Mouse (Mus musculus): ENCODE results near the gene Snrnp48. TPM values are rescaled to one million over a fixed set of nuclear protein-coding genes. Genes with fewer than 3 reads are reported as not detected.

Snrnp48 gene
- polyA plus RNA-seq, 1 experiment: 31.7 TPM

GRCm38 (mm10) chr13:38204171-38204570, 567 bp upstream of the Snrnp48 start:
- H3K4me1 ChIP-seq (ENCODE audit: control insufficient read depth, insufficient read depth, low read length): no peaks in the 10 kb centered on the region; the same call in none of the 2 replicates
- 58% methylated on average over 4 of the region's 4 CpGs for WGBS
- TF ChIP-seq CTCF (IDR thresholded peaks at IDR 0.05; ENCODE audit: insufficient read depth, low read length) (no peak), POLR2A (IDR thresholded peaks at IDR 0.05; ENCODE audit: borderline replicate concordance, extremely low read depth, low read depth, low read length) (no peak)
- no peak for DNase-seq
- H3K4me3 ChIP-seq (replicated peaks; ENCODE audit: extremely low read depth, low read depth, low read length): no peak overlapping the region

- Histone ChIP-seq H3K4me1 (ENCODE audit: control insufficient read depth, insufficient read depth, low read length) (no peaks in the 10 kb centered on the region; the same call in 1 of the 2 replicates), H3K4me3 (replicated peaks; ENCODE audit: extremely low read depth, low read depth, low read length) (no peak overlapping the region)
- WGBS: 71% methylated on average over 5 of the region's 5 CpGs
- TF ChIP-seq POLR2A (IDR thresholded peaks at IDR 0.05; ENCODE audit: borderline replicate concordance, extremely low read depth, low read depth, low read length) (no peak), CTCF (IDR thresholded peaks at IDR 0.05; ENCODE audit: insufficient read depth, low read length) (no peak)
- DNase-seq: no peak
Measured at GRCm38 (mm10) chr13:38211122-38211521, 6.4 kb downstream of the Snrnp48 start.

GRCm38 (mm10) chr13:38218686-38219085, 13.9 kb downstream of the Snrnp48 start:
- WGBS: 92% methylated on average over 3 of the region's 3 CpGs
- H3K4me3 ChIP-seq (replicated peaks; ENCODE audit: extremely low read depth, low read depth, low read length): no peak overlapping the region
- no peak for DNase-seq

GRCm38 (mm10) chr13:38220331-38220730, 15.6 kb downstream of the Snrnp48 start:
- TF ChIP-seq POLR2A (IDR thresholded peaks at IDR 0.05; ENCODE audit: borderline replicate concordance, extremely low read depth, low read depth, low read length): no peak
- TF ChIP-seq CTCF (IDR thresholded peaks at IDR 0.05; ENCODE audit: insufficient read depth, low read length): no peak
- H3K4me1 ChIP-seq (ENCODE audit: control insufficient read depth, insufficient read depth, low read length): no peaks in the 10 kb centered on the region
- no peak for DNase-seq
- 95% methylated on average over 6 of the region's 6 CpGs for WGBS
- no peak overlapping the region for H3K4me3 ChIP-seq (replicated peaks; ENCODE audit: extremely low read depth, low read depth, low read length)

More at GRCm38 (mm10) chr13:38218686-38219085, 13.9 kb downstream of the Snrnp48 start:
- no peaks in the 10 kb centered on the region for H3K4me1 ChIP-seq (ENCODE audit: control insufficient read depth, insufficient read depth, low read length)
- no peak for TF ChIP-seq CTCF (IDR thresholded peaks at IDR 0.05; ENCODE audit: insufficient read depth, low read length)
- TF ChIP-seq POLR2A (IDR thresholded peaks at IDR 0.05; ENCODE audit: borderline replicate concordance, extremely low read depth, low read depth, low read length): no peak

GRCm38 (mm10) chr13:38230177-38230821, 25.6 kb downstream of the Snrnp48 start:
- WGBS: 72% methylated on average over 9 of the region's 9 CpGs
- no peak for DNase-seq
- Histone ChIP-seq H3K4me1 (ENCODE audit: control insufficient read depth, insufficient read depth, low read length) (no peaks in the 10 kb centered on the region), H3K4me3 (replicated peaks; ENCODE audit: extremely low read depth, low read depth, low read length) (no peak overlapping the region)
- no peak for TF ChIP-seq CTCF (IDR thresholded peaks at IDR 0.05; ENCODE audit: insufficient read depth, low read length)
- no peak for TF ChIP-seq POLR2A (IDR thresholded peaks at IDR 0.05; ENCODE audit: borderline replicate concordance, extremely low read depth, low read depth, low read length)

- no peak for DNase-seq
- TF ChIP-seq CTCF (IDR thresholded peaks at IDR 0.05; ENCODE audit: insufficient read depth, low read length) (no peak), POLR2A (IDR thresholded peaks at IDR 0.05; ENCODE audit: borderline replicate concordance, extremely low read depth, low read depth, low read length) (no peak)
- Histone ChIP-seq H3K4me3 (replicated peaks; ENCODE audit: extremely low read depth, low read depth, low read length) (no peak overlapping the region), H3K4me1 (ENCODE audit: control insufficient read depth, insufficient read depth, low read length) (no peaks in the 10 kb centered on the region)
- WGBS: 81% methylated on average over 4 of the region's 4 CpGs
Measured at GRCm38 (mm10) chr13:38232411-38232810, 27.7 kb downstream of the Snrnp48 start.

GRCm38 (mm10) chr13:38232856-38233625, 28.3 kb downstream of the Snrnp48 start:
- Histone ChIP-seq H3K4me3 (replicated peaks; ENCODE audit: extremely low read depth, low read depth, low read length) (no peak overlapping the region), H3K4me1 (ENCODE audit: control insufficient read depth, insufficient read depth, low read length) (no peaks in the 10 kb centered on the region)

GRCm38 (mm10) chr13:38234651-38235050, 29.9 kb downstream of the Snrnp48 start:
- WGBS: 78% methylated on average over 5 of the region's 5 CpGs
- no peak overlapping the region for H3K4me3 ChIP-seq (replicated peaks; ENCODE audit: extremely low read depth, low read depth, low read length)
- TF ChIP-seq CTCF (IDR thresholded peaks at IDR 0.05; ENCODE audit: insufficient read depth, low read length): no peak
- no peaks in the 10 kb centered on the region for H3K4me1 ChIP-seq (ENCODE audit: control insufficient read depth, insufficient read depth, low read length)
- DNase-seq: no peak

More at GRCm38 (mm10) chr13:38232856-38233625, 28.3 kb downstream of the Snrnp48 start:
- TF ChIP-seq CTCF (IDR thresholded peaks at IDR 0.05; ENCODE audit: insufficient read depth, low read length) (no peak), POLR2A (IDR thresholded peaks at IDR 0.05; ENCODE audit: borderline replicate concordance, extremely low read depth, low read depth, low read length) (no peak)
- WGBS: 53% methylated on average over 3 of the region's 3 CpGs
- no peak for DNase-seq

GRCm38 (mm10) chr13:38235370-38235769, 30.6 kb downstream of the Snrnp48 start:
- TF ChIP-seq POLR2A (IDR thresholded peaks at IDR 0.05; ENCODE audit: borderline replicate concordance, extremely low read depth, low read depth, low read length) (no peak), CTCF (IDR thresholded peaks at IDR 0.05; ENCODE audit: insufficient read depth, low read length) (no peak)
- Histone ChIP-seq H3K4me3 (replicated peaks; ENCODE audit: extremely low read depth, low read depth, low read length) (no peak overlapping the region), H3K4me1 (ENCODE audit: control insufficient read depth, insufficient read depth, low read length) (no peaks in the 10 kb centered on the region)
- WGBS: 66% methylated on average over 3 of the region's 3 CpGs
- no peak for DNase-seq

- Histone ChIP-seq H3K4me1 (ENCODE audit: control insufficient read depth, insufficient read depth, low read length) (no peaks in the 10 kb centered on the region), H3K4me3 (replicated peaks; ENCODE audit: extremely low read depth, low read depth, low read length) (no peak overlapping the region)
- 54% methylated on average over 5 of the region's 5 CpGs for WGBS
- TF ChIP-seq POLR2A (IDR thresholded peaks at IDR 0.05; ENCODE audit: borderline replicate concordance, extremely low read depth, low read depth, low read length) (no peak), CTCF (IDR thresholded peaks at IDR 0.05; ENCODE audit: insufficient read depth, low read length) (no peak)
- DNase-seq: no peak
Measured at GRCm38 (mm10) chr13:38248151-38248550, 43.4 kb downstream of the Snrnp48 start.

Measured in lung, adult 2 months (tissue).